In the genomic region with DNA sequence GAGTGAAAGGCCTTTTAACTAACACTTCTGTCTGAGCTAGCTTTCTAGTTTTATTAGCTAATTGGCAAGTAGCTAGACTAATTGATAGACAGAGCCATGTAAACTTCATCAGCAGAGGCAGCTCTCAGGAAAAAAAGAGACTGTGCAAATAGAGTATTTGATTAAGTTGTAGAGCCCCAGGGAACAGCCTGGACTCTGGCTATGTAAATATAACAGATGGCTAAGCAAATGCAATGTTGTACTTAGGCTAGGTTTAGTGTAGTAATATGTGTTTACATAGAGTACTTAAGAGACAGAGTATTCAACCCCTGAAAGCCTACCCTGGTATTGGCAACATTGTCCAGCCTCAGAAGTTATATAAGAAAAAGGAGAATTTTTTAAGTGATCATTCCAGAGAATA, we compare ENCODE assay signal across 22 mouse cellular contexts.
DNase-seq lines count a peak whose midpoint lies in the region; ATAC-seq and TF ChIP-seq lines count a peak whose summit lies in the region.
"Had no signal": no experiment of that assay in that cellular context is flagged by ENCODE, and none has a peak within 500 bp of the region (broad histone marks: within the 10 kb centered on the region; RNA-seq: fewer than 3 reads in every experiment).

No protein-coding gene starts in this region.

- no peaks in the 10 kb centered on the region for H3K27me3 ChIP-seq in intestine, embryonic 15.5 days (replicated peaks)
- no peaks in the 10 kb centered on the region for H3K27me3 ChIP-seq in intestine, postnatal 0 days (replicated peaks; ENCODE audit: control insufficient read depth, insufficient read depth, low read length)
- H3K27me3 ChIP-seq in lung, postnatal 0 days (replicated peaks; ENCODE audit: insufficient read depth, low read length), result no peaks in the 10 kb centered on the region
- H3K27me3 ChIP-seq: heart, embryonic 12.5 days; limb, embryonic 12.5 days; liver, embryonic 13.5 days had no signal

- no peaks in the 10 kb centered on the region for H3K36me3 ChIP-seq in intestine, embryonic 15.5 days
- no peaks in the 10 kb centered on the region for H3K36me3 ChIP-seq in intestine, postnatal 0 days (ENCODE audit: control insufficient read depth, insufficient read depth)
- H3K36me3 ChIP-seq in lung, postnatal 0 days (ENCODE audit: insufficient read depth, low read length), result no peaks in the 10 kb centered on the region
- H3K36me3 ChIP-seq: heart, embryonic 12.5 days; hindbrain, embryonic 10.5 days; limb, embryonic 12.5 days; liver, embryonic 13.5 days had no signal

- no peak for TF ChIP-seq EP300 in lung, postnatal 0 days (IDR thresholded peaks at IDR 0.05)

- no peak overlapping the region for H3K9ac ChIP-seq in intestine, embryonic 15.5 days
- H3K9ac ChIP-seq in intestine, postnatal 0 days (ENCODE audit: low read depth, low read length), result no peak overlapping the region
- H3K9ac ChIP-seq in lung, postnatal 0 days (replicated peaks; ENCODE audit: low read depth), result no peak overlapping the region
- H3K9ac ChIP-seq: heart, embryonic 12.5 days; limb, embryonic 12.5 days; liver, embryonic 13.5 days had no signal

- no peak overlapping the region for H3K27ac ChIP-seq in intestine, embryonic 15.5 days
- no peak overlapping the region for H3K27ac ChIP-seq in intestine, postnatal 0 days (ENCODE audit: low read depth, low read length)
- no peak overlapping the region for H3K27ac ChIP-seq in lung, postnatal 0 days (ENCODE audit: low read length)
- H3K27ac ChIP-seq: hindbrain, embryonic 10.5 days; hindbrain, postnatal 0 days; limb, embryonic 12.5 days; liver, embryonic 13.5 days had no signal

- H3K9me3 ChIP-seq in intestine, embryonic 15.5 days, result no peaks in the 10 kb centered on the region
- H3K9me3 ChIP-seq in intestine, postnatal 0 days (ENCODE audit: control insufficient read depth), result no peaks in the 10 kb centered on the region
- no peaks in the 10 kb centered on the region for H3K9me3 ChIP-seq in lung, postnatal 0 days (ENCODE audit: low read length)
- H3K9me3 ChIP-seq: heart, embryonic 12.5 days; hindbrain, embryonic 10.5 days; limb, embryonic 12.5 days; liver, embryonic 13.5 days had no signal

- peak; percentile 83 for ATAC-seq in intestine, embryonic 15.5 days
- ATAC-seq in intestine, postnatal 0 days, result no peak
- peak; percentile 41 for ATAC-seq in lung, postnatal 0 days
- ATAC-seq: hindbrain, postnatal 0 days had no signal

- TF ChIP-seq POLR2A in brain, embryonic 14.5 days (IDR thresholded peaks at IDR 0.05; ENCODE audit: borderline replicate concordance, extremely low read depth, insufficient read depth, insufficient read length, poor library complexity, severe bottlenecking), result no peak

- no peak overlapping the region for H3K4me3 ChIP-seq in intestine, embryonic 15.5 days (replicated peaks)
- H3K4me3 ChIP-seq in intestine, postnatal 0 days (ENCODE audit: low read depth, low read length), result no peak overlapping the region
- H3K4me3 ChIP-seq in lung, postnatal 0 days (ENCODE audit: low read depth, low read length), result no peak overlapping the region
- H3K4me3 ChIP-seq: heart, embryonic 12.5 days; hindbrain, embryonic 10.5 days; limb, embryonic 12.5 days; liver, embryonic 13.5 days had no signal

- no peak overlapping the region for H3K4me2 ChIP-seq in intestine, embryonic 15.5 days (replicated peaks)
- no peak overlapping the region for H3K4me2 ChIP-seq in intestine, postnatal 0 days (replicated peaks; ENCODE audit: low read depth)
- H3K4me2 ChIP-seq in lung, postnatal 0 days (replicated peaks; ENCODE audit: low read depth, low read length), result no peak overlapping the region
- H3K4me2 ChIP-seq: heart, embryonic 12.5 days; limb, embryonic 12.5 days; liver, embryonic 13.5 days had no signal

- no peaks in the 10 kb centered on the region for H3K4me1 ChIP-seq in intestine, embryonic 15.5 days (replicated peaks)
- H3K4me1 ChIP-seq in intestine, postnatal 0 days (replicated peaks; ENCODE audit: control insufficient read depth, insufficient read depth, low read length), result no peaks in the 10 kb centered on the region
- no peaks in the 10 kb centered on the region for H3K4me1 ChIP-seq in lung, postnatal 0 days (ENCODE audit: insufficient read depth, low read depth, low read length)
- H3K4me1 ChIP-seq: heart, embryonic 12.5 days; hindbrain, embryonic 10.5 days; limb, embryonic 12.5 days; liver, embryonic 13.5 days had no signal

- TF ChIP-seq CTCF in intestine, postnatal 0 days (IDR thresholded peaks at IDR 0.05; ENCODE audit: low read depth), result no peak
- no peak for TF ChIP-seq CTCF in lung, postnatal 0 days (IDR thresholded peaks at IDR 0.05)
- TF ChIP-seq CTCF in brain, embryonic 14.5 days (IDR thresholded peaks at IDR 0.05; ENCODE audit: borderline replicate concordance, extremely low read depth, insufficient read depth, insufficient read length), result no peak

- DNase-seq in lung, postnatal 0 days (ENCODE audit: low spot score), result peak; percentile 18
- no peak for DNase-seq in lung, postnatal 4 days
- peak; percentile 27 for DNase-seq in brain, embryonic 14.5 days (ENCODE audit: low read depth)
- DNase-seq in lung, postnatal 36 days, result peak; percentile 1
- DNase-seq in B cell, adult 2 months, result no peak
- DNase-seq: adrenal gland, adult 2 months; cerebellum, adult 11-12 months; cerebellum, postnatal 10 days; gastrocnemius, postnatal 25 days; heart, adult 18-20 months; heart, postnatal 10 days; kidney, adult 18-20 months; kidney, postnatal 4 days; liver, embryonic 13.5 days; thymus, adult 18-20 months; thymus, postnatal 36 days had no signal

Comparison
In these comparisons a context has a peak if more than half of its experiments do, and no peak if none do; other contexts are left out.
1. DNase-seq: peak in lung, postnatal 0 days (single experiment), brain, embryonic 14.5 days (single experiment) and lung, postnatal 36 days (single experiment); none in lung, postnatal 4 days (0 of 2) and B cell, adult 2 months (0 of 2).